Mouse (Mus musculus) neural tube, embryonic 14.5 days (tissue): ENCODE data around the gene Plcl1. TPM values are rescaled to one million over a fixed set of nuclear protein-coding genes. Genes with fewer than 3 reads are reported as not detected.

Experiments
- ATAC-seq: fragments of 200-750 bp; cut with Nextera tagmentation; 2 replicates; pipeline ENCODE4 v1.8.0; 2017; ENCODE audit warnings: low read depth, mild to moderate bottlenecking, moderate TSS enrichment, moderate library complexity
- H3K27ac ChIP-seq: fragments of 300-500 bp; sonication (generic); 2 replicates; pipeline ENCODE4 v1.5.1; 2014; ENCODE audit warnings: low read depth, mild to moderate bottlenecking, control low read depth, low read length, moderate library complexity, mixed read lengths
- H3K27me3 ChIP-seq: fragments of 300-500 bp; sonication (generic); 2 replicates; pipeline ENCODE4 v1.6.1; 2014; ENCODE audit warnings: low read length; ENCODE audit not compliant: control insufficient read depth, insufficient read depth
- H3K36me3 ChIP-seq: fragments of 300-500 bp; sonication (generic); 2 replicates; pipeline ENCODE4 v1.6.1; 2014; ENCODE audit warnings: low read length, mixed read lengths; ENCODE audit not compliant: control insufficient read depth, insufficient read depth
- H3K4me1 ChIP-seq: fragments of 300-500 bp; sonication (generic); 2 replicates; pipeline ENCODE4 v1.6.1; 2014; ENCODE audit warnings: low read length; ENCODE audit not compliant: control insufficient read depth, insufficient read depth
- H3K4me2 ChIP-seq: fragments of 300-500 bp; sonication (generic); 2 replicates; pipeline ENCODE4 v1.6.1; 2014; ENCODE audit warnings: mild to moderate bottlenecking, low read depth, low read length, control low read depth
- H3K4me3 ChIP-seq: fragments of 300-500 bp; sonication (generic); 2 replicates; pipeline ENCODE4 v1.5.1; 2014; ENCODE audit warnings: low read depth, low read length, control low read depth, mixed read lengths
- H3K9ac ChIP-seq: fragments of 300-500 bp; sonication (generic); replicated peaks from 2 replicates; pipeline ENCODE4 v1.6.1; 2014; ENCODE audit warnings: low read depth, mild to moderate bottlenecking, control low read depth, low read length, mixed read lengths
- H3K9me3 ChIP-seq: fragments of 300-500 bp; sonication (generic); 2 replicates; pipeline ENCODE4 v1.6.1; 2016; ENCODE audit warnings: low read length; ENCODE audit not compliant: control insufficient read depth
- WGBS: fragments of 180-500 bp; shearing (Covaris S2); extraction: QIAGEN DNeasy Blood & Tissue Kit; methylation state at CpG from one replicate; pipeline ENCODE4 v1.1.7; 2014; 5-methylcytosine and 5-hydroxymethylcytosine counted together
- polyA plus RNA-seq: library from polyadenylated mRNA; unstranded; fragments of >200 nt; fragmentation: Nextera tagmentation; extraction: Ambion mirVana; gene quantifications from 2 replicates; pipeline ENCODE4 v1.2.1, GENCODE M21; 2014

The Plcl1 gene
- polyA plus RNA-seq, 1 experiment from 2014 or later = 5.4 TPM

DNA sequence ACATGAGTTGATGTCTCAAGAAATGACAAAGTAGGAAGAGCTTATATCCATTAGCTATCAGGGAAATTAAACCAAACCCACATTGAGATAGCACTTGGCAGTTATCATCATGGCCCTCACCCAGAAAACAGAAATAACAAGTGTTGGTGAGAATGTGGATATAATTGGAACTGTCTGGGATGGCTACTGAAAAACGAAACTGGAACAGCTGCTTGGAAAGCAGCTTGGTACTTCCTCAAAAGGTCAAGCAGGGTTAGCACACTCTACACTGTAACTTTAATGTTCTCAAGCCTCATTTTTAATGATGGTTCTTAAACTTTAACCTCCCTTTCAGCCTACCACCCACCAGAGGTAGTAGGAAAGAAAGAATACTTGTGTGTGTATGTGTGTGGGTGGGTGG is 361.0 kb downstream of the Plcl1 start:
- Histone ChIP-seq H3K4me3 (no peak overlapping the region), H3K4me2 (no peak overlapping the region), H3K36me3 (no peaks in the 10 kb centered on the region), H3K9me3 (no peaks in the 10 kb centered on the region), H3K27ac (no peak overlapping the region), H3K9ac (no peak overlapping the region), H3K4me1 (no peaks in the 10 kb centered on the region), H3K27me3 (no peaks in the 10 kb centered on the region)
- 77% methylated on average over 1 of the region's 1 CpGs for WGBS
- no peak for ATAC-seq

GRCm38 (mm10) chr1:55770072-55770785 is 364.5 kb downstream of the Plcl1 start:
- Histone ChIP-seq H3K4me3 (no peak overlapping the region), H3K4me2 (no peak overlapping the region), H3K9me3 (no peaks in the 10 kb centered on the region), H3K9ac (no peak overlapping the region), H3K36me3 (no peaks in the 10 kb centered on the region), H3K27ac (no peak overlapping the region), H3K4me1 (no peaks in the 10 kb centered on the region), H3K27me3 (no peaks in the 10 kb centered on the region)
- ATAC-seq = no peak

DNA sequence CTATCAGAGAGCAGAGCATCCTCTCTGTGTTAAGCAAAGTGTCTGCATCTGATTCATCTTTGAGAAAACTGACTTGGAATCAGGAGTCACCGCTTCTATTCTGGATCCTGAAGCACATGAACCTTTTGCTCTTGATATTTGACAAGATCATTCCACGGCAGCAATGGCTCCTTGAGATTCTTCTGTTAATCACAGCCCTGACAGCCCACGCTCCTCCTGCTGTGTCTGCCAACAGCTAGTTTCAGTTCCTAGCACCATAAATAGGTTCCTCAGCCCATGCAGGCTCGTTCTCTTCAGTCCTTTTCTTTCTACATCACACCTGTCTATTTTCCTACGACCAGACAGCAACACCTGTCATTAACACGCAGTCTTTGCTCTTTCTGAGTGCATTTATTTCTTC is 387.1 kb downstream of the Plcl1 start:
- Histone ChIP-seq H3K36me3 (no peaks in the 10 kb centered on the region), H3K9ac (no peak overlapping the region), H3K27me3 (no peaks in the 10 kb centered on the region), H3K4me3 (no peak overlapping the region), H3K4me1 (no peaks in the 10 kb centered on the region), H3K4me2 (no peak overlapping the region), H3K27ac (no peak overlapping the region), H3K9me3 (no peaks in the 10 kb centered on the region)
- WGBS = 60% methylated on average over 6 of the region's 6 CpGs
- no peak for ATAC-seq

Other genes starting within 250 kb of the Plcl1 start
- 10.1 and 12.1 TPM in 2 replicates for gene Rftn2, start 179.1 kb upstream of the Plcl1 start, polyA plus RNA-seq
- gene Mars2, start 168.7 kb upstream of the Plcl1 start, polyA plus RNA-seq = 4.0 TPM in 2 replicates
- not detected in 2 replicates for gene Boll, start 42.5 kb upstream of the Plcl1 start, polyA plus RNA-seq